Mouse (Mus musculus) liver, adult 2 months (tissue): ENCODE results near the gene Naa50. TPM values are rescaled to one million over a fixed set of nuclear protein-coding genes. Genes with fewer than 3 reads are reported as not detected.

Experiments used
- DNase-seq: peaks from one replicate; pipeline ENCODE4 v3.0.0-alpha.2; 2011; ENCODE audit warnings: low read depth, low spot score; ENCODE audit errors: extremely low read depth
- H3K27ac ChIP-seq: fragments of 200-500 bp; replicated peaks from 2 replicates; pipeline ENCODE4 v1.5.1; 2012; ENCODE audit warnings: low read depth, mild to moderate bottlenecking, control low read depth, inconsistent platforms, low read length; ENCODE audit not compliant: insufficient read depth
- H3K27me3 ChIP-seq: fragments of 200-500 bp; 2 replicates; pipeline ENCODE4 v1.6.1; 2012; ENCODE audit warnings: mild to moderate bottlenecking, moderate library complexity, low read length, inconsistent platforms; ENCODE audit not compliant: control insufficient read depth, insufficient read depth
- H3K36me3 ChIP-seq: fragments of 200-500 bp; 2 replicates; pipeline ENCODE4 v1.6.1; 2012; ENCODE audit warnings: low read length, inconsistent platforms; ENCODE audit not compliant: control insufficient read depth, insufficient read depth
- H3K4me1 ChIP-seq: fragments of 200-500 bp; 2 replicates; pipeline ENCODE4 v1.6.1; 2011; ENCODE audit warnings: low read length; ENCODE audit not compliant: control insufficient read depth, insufficient read depth
- H3K4me3 ChIP-seq: fragments of 200-500 bp; 2 replicates; pipeline ENCODE4 v1.5.1; 2011; ENCODE audit warnings: low read depth, mild to moderate bottlenecking, control low read depth, low read length, moderate library complexity; ENCODE audit not compliant: insufficient read depth
- H3K79me2 ChIP-seq: fragments of 200-500 bp; 2 replicates; pipeline ENCODE4 v1.6.1; 2012; ENCODE audit warnings: inconsistent platforms, mild to moderate bottlenecking, low read length, moderate library complexity; ENCODE audit not compliant: control insufficient read depth, insufficient read depth
- H3K9ac ChIP-seq: fragments of 200-500 bp; 2 replicates; pipeline ENCODE4 v1.6.1; 2012; ENCODE audit warnings: low read depth, mild to moderate bottlenecking, control low read depth, inconsistent platforms, low read length
- CTCF ChIP-seq: fragments of 200-500 bp; IDR thresholded peaks from 2 replicates; pipeline ENCODE4 v1.5.1; 2011; ENCODE audit warnings: low read depth, low read length, control low read depth
- POLR2A ChIP-seq: fragments of 200-500 bp; IDR thresholded peaks from 2 replicates; pipeline ENCODE4 v1.6.1; 2011; ENCODE audit warnings: low read length, control low read depth; ENCODE audit not compliant: insufficient read depth; ENCODE audit errors: extremely low read depth
- WGBS: fragments of 180-500 bp; shearing (Covaris S2); methylation state at CpG from one replicate; pipeline ENCODE4 v1.1.7; 2018; 5-methylcytosine and 5-hydroxymethylcytosine counted together
- polyA plus RNA-seq: library from polyadenylated mRNA; depleted of rRNA; stranded (reverse); fragments of >200 nt; gene quantifications from 2 replicates; pipeline ENCODE4 v1.2.3, GENCODE M21; 2012
- total RNA-seq: library from RNA; depleted of rRNA; stranded (reverse); fragments of >200 nt; gene quantifications from 2 replicates; pipeline ENCODE4 v1.2.3, GENCODE M21; 2014

The Naa50 gene
- total and polyA plus RNA-seq, 2 experiments: 11.0 to 28.4 TPM

DNA sequence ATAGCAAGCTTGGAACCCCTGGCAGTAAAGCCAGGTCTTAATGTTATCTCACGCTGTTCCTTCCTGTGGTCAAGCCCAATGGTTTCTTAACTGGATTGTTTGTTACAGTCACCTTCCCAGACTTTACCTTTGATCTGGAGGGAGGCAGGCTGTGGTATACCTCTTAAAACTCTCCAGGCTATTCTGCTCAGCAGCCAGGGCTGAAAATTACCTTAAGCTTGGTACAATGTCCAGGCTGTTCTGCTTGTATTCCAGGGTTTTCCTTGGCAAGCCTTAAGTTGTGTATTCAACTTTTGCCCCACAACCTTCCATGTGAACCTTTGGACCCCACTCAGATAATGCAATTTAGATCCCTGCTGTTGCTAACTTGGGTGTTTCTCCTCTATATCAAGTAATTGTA lies 35.4 kb downstream of the Naa50 start:
- Histone ChIP-seq H3K4me1 (peaks cover 15% of the 10 kb centered on the region), H3K27ac (peak overlapping the region; percentile 71), H3K4me3 (0 out of 2 replicates have a peak overlapping the region, but pooled peaks have one; percentile 2), H3K36me3 (peaks cover 2% of the 10 kb centered on the region), H3K79me2 (peaks cover 13% of the 10 kb centered on the region; the same call in 1 of the 2 replicates), H3K9ac (peak overlapping the region; percentile 10; the same call in 1 of the 2 replicates), H3K27me3 (no peaks in the 10 kb centered on the region)
- TF ChIP-seq CTCF (no peak), POLR2A (no peak)
- 11% methylated on average over 1 of the region's 1 CpGs for WGBS
- peak; percentile 96 for DNase-seq

GRCm38 (mm10) chr16:44176511-44176910 lies 36.9 kb downstream of the Naa50 start:
- 99% methylated on average over 2 of the region's 2 CpGs for WGBS
- Histone ChIP-seq H3K36me3 (peaks cover 2% of the 10 kb centered on the region), H3K27me3 (no peaks in the 10 kb centered on the region), H3K9ac (no peak overlapping the region), H3K79me2 (peaks cover 14% of the 10 kb centered on the region; the same call in 1 of the 2 replicates), H3K27ac (no peak overlapping the region), H3K4me1 (peaks cover 15% of the 10 kb centered on the region), H3K4me3 (no peak overlapping the region)
- TF ChIP-seq CTCF: no peak
- no peak for TF ChIP-seq POLR2A
- no peak for DNase-seq

- WGBS: 45% methylated on average over 1 of the region's 1 CpGs
- Histone ChIP-seq H3K27ac (no peak overlapping the region), H3K4me1 (peaks cover 11% of the 10 kb centered on the region), H3K9ac (no peak overlapping the region), H3K79me2 (peaks cover 16% of the 10 kb centered on the region; the same call in 1 of the 2 replicates), H3K36me3 (peaks cover 2% of the 10 kb centered on the region), H3K4me3 (no peak overlapping the region), H3K27me3 (no peaks in the 10 kb centered on the region)
- no peak for DNase-seq
- no peak for TF ChIP-seq CTCF
These were observed 38.9 kb downstream of the Naa50 start for GRCm38 (mm10) chr16:44178555-44178954.

- 85% methylated on average over 1 of the region's 1 CpGs for WGBS
- no peak overlapping the region for H3K9ac ChIP-seq
- TF ChIP-seq CTCF: no peak
- no peak for TF ChIP-seq POLR2A
- no peak overlapping the region for H3K4me3 ChIP-seq
- DNase-seq: no peak
- no peaks in the 10 kb centered on the region for H3K27me3 ChIP-seq
- H3K36me3 ChIP-seq: peaks cover 2% of the 10 kb centered on the region
- no peaks in the 10 kb centered on the region for H3K4me1 ChIP-seq
- H3K79me2 ChIP-seq: peaks cover 10% of the 10 kb centered on the region; the same call in 1 of the 2 replicates
- no peak overlapping the region for H3K27ac ChIP-seq
These were observed 43.0 kb downstream of the Naa50 start for GRCm38 (mm10) chr16:44182597-44182996.

DNA sequence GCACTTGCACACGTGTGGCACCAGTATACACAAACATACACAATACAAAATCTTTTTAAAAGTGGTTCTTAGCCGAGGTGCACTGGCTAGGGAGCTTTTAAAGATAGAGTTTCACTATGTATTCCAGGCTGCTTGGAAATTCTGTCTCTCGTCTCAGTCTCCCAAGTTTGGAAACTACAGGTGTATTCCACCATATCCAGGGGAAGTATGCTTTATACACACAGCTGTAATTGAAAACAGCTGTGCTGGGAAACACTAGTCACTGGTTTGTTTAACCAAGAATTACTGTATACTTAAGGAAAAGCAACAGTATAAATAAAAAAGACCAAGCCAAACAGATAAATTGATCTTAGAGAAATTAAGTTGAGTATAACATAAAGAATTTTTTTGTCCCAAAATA lies 45.1 kb downstream of the Naa50 start:
- DNase-seq: no peak
- H3K79me2 ChIP-seq: peaks cover 14% of the 10 kb centered on the region; the same call in 1 of the 2 replicates
- no peak overlapping the region for H3K9ac ChIP-seq
- no peak overlapping the region for H3K27ac ChIP-seq
- H3K36me3 ChIP-seq: no peaks in the 10 kb centered on the region; the same call in 1 of the 2 replicates
- H3K27me3 ChIP-seq: no peaks in the 10 kb centered on the region
- no peak for TF ChIP-seq CTCF
- TF ChIP-seq POLR2A: no peak
- no peak overlapping the region for H3K4me3 ChIP-seq
- 91% methylated on average over 3 of the region's 3 CpGs for WGBS
- H3K4me1 ChIP-seq: no peaks in the 10 kb centered on the region

- no peaks in the 10 kb centered on the region for H3K4me1 ChIP-seq
- no peak overlapping the region for H3K9ac ChIP-seq
- H3K27me3 ChIP-seq: no peaks in the 10 kb centered on the region
- peaks cover 13% of the 10 kb centered on the region; the same call in 1 of the 2 replicates for H3K79me2 ChIP-seq
- 92% methylated on average over 4 of the region's 4 CpGs for WGBS
- no peak overlapping the region for H3K27ac ChIP-seq
- no peaks in the 10 kb centered on the region for H3K36me3 ChIP-seq
- no peak for DNase-seq
- TF ChIP-seq POLR2A (no peak), CTCF (no peak)
- H3K4me3 ChIP-seq: no peak overlapping the region
These were observed 47.5 kb downstream of the Naa50 start for GRCm38 (mm10) chr16:44187172-44187571.
